Mouse (Mus musculus) heart, embryonic 16.5 days (tissue): ENCODE measurements around the gene Cad. TPM values are rescaled to one million over a fixed set of nuclear protein-coding genes. Genes with fewer than 3 reads are reported as not detected.

Experiments used
- ATAC-seq: fragments of 200-750 bp; cut with Nextera tagmentation; replicated peaks from 2 replicates; pipeline ENCODE4 v1.8.0; 2017; ENCODE audit warnings: moderate number of reproducible peaks; ENCODE audit not compliant: insufficient read depth, low FRiP score; ENCODE audit errors: extremely low read depth
- H3K27ac ChIP-seq: fragments of 300-500 bp; sonication (generic); 2 replicates; pipeline ENCODE4 v1.5.1; 2014; ENCODE audit warnings: mild to moderate bottlenecking, low read length, control low read depth, moderate library complexity
- H3K27me3 ChIP-seq: fragments of 300-500 bp; sonication (generic); 2 replicates; pipeline ENCODE4 v1.6.1; 2014; ENCODE audit warnings: low read length, mixed read lengths; ENCODE audit not compliant: control insufficient read depth, insufficient read depth
- H3K36me3 ChIP-seq: fragments of 300-500 bp; sonication (generic); 2 replicates; pipeline ENCODE4 v1.6.1; 2014; ENCODE audit not compliant: control insufficient read depth, insufficient read depth
- H3K4me1 ChIP-seq: fragments of 300-500 bp; sonication (generic); 2 replicates; pipeline ENCODE4 v1.6.1; 2014; ENCODE audit warnings: low read length, mixed read lengths; ENCODE audit not compliant: control insufficient read depth, insufficient read depth
- H3K4me2 ChIP-seq: fragments of 300-500 bp; sonication (generic); 2 replicates; pipeline ENCODE4 v1.6.1; 2014; ENCODE audit warnings: low read depth, mild to moderate bottlenecking, control low read depth, low read length
- H3K4me3 ChIP-seq: fragments of 300-500 bp; sonication (generic); 2 replicates; pipeline ENCODE4 v1.5.1; 2014; ENCODE audit warnings: mild to moderate bottlenecking, control low read depth, low read length
- H3K9ac ChIP-seq: fragments of 300-500 bp; sonication (generic); 2 replicates; pipeline ENCODE4 v1.6.1; 2014; ENCODE audit warnings: low read length, control low read depth
- H3K9me3 ChIP-seq: fragments of 300-500 bp; sonication (generic); replicated peaks from 2 replicates; pipeline ENCODE4 v1.6.1; 2016; ENCODE audit warnings: low read length; ENCODE audit not compliant: control insufficient read depth
- WGBS: fragments of 180-500 bp; shearing (Covaris S2); extraction: QIAGEN DNeasy Blood & Tissue Kit; methylation state at CpG from one replicate; pipeline ENCODE4 v1.1.7; 2014; 5-methylcytosine and 5-hydroxymethylcytosine counted together
- polyA plus RNA-seq: library from polyadenylated mRNA; unstranded; fragments of >200 nt; fragmentation: Nextera tagmentation; extraction: Ambion mirVana; gene quantifications from 2 replicates; pipeline ENCODE4 v1.2.1, GENCODE M21; 2015

The Cad gene
- polyA plus RNA-seq, 1 experiment from 2014 or later, result 14.4 TPM

GRCm38 (mm10) chr5:31121111-31121510 is 66.5 kb downstream of the Cad start:
- no peak overlapping the region for H3K4me3 ChIP-seq
- 68% methylated on average over 8 of the region's 8 CpGs for WGBS
- H3K4me2 ChIP-seq, result no peak overlapping the region
- H3K36me3 ChIP-seq, result no peaks in the 10 kb centered on the region
- H3K9ac ChIP-seq, result no peak overlapping the region
- no peak for ATAC-seq
- no peaks in the 10 kb centered on the region for H3K27me3 ChIP-seq
- peaks cover 2% of the 10 kb centered on the region; the same call in 1 of the 2 replicates for H3K4me1 ChIP-seq
- no peaks in the 10 kb centered on the region for H3K9me3 ChIP-seq
- H3K27ac ChIP-seq, result no peak overlapping the region

GRCm38 (mm10) chr5:31123481-31123880 is 68.9 kb downstream of the Cad start:
- no peaks in the 10 kb centered on the region for H3K27me3 ChIP-seq
- no peak overlapping the region for H3K27ac ChIP-seq
- WGBS, result 46% methylated on average over 2 of the region's 2 CpGs
- H3K9ac ChIP-seq, result no peak overlapping the region
- H3K4me3 ChIP-seq, result no peak overlapping the region
- no peaks in the 10 kb centered on the region for H3K36me3 ChIP-seq
- H3K4me2 ChIP-seq, result no peak overlapping the region
- ATAC-seq, result no peak
- no peaks in the 10 kb centered on the region for H3K4me1 ChIP-seq
- no peaks in the 10 kb centered on the region for H3K9me3 ChIP-seq

GRCm38 (mm10) chr5:31126050-31126449 is 71.5 kb downstream of the Cad start:
- H3K4me2 ChIP-seq, result no peak overlapping the region
- H3K9ac ChIP-seq, result no peak overlapping the region
- ATAC-seq, result no peak
- 40% methylated on average over 5 of the region's 5 CpGs for WGBS
- H3K27me3 ChIP-seq, result no peaks in the 10 kb centered on the region
- no peaks in the 10 kb centered on the region for H3K9me3 ChIP-seq
- no peaks in the 10 kb centered on the region for H3K36me3 ChIP-seq
- no peak overlapping the region for H3K4me3 ChIP-seq
- H3K4me1 ChIP-seq, result no peaks in the 10 kb centered on the region
- H3K27ac ChIP-seq, result no peak overlapping the region

Other genes starting within 250 kb of the Cad start
- gene Mapre3, start 240.1 kb upstream of the Cad start, polyA plus RNA-seq, result 18.2 and 19.8 TPM in 2 replicates
- gene Tmem214, start 186.8 kb upstream of the Cad start, polyA plus RNA-seq, result 58.8 and 61.7 TPM in 2 replicates
- 10.8 and 11.8 TPM in 2 replicates for gene Agbl5, start 166.1 kb upstream of the Cad start, polyA plus RNA-seq
- gene Ost4, start 147.0 kb upstream of the Cad start, polyA plus RNA-seq, result 349 and 355 TPM in 2 replicates
- gene Emilin1, start 141.4 kb upstream of the Cad start, polyA plus RNA-seq, result 145 and 157 TPM in 2 replicates
- 12.9 and 15.0 TPM in 2 replicates for gene Khk, start 133.3 kb upstream of the Cad start, polyA plus RNA-seq
- 2.6 and 2.7 TPM in 2 replicates for gene Cgref1, start 109.2 kb upstream of the Cad start, polyA plus RNA-seq
- gene Preb, start 94.4 kb upstream of the Cad start, polyA plus RNA-seq, result 95.9 and 96.5 TPM in 2 replicates
- gene Tcf23, start 86.1 kb upstream of the Cad start, polyA plus RNA-seq, result 0.09 and 0.24 TPM in 2 replicates
- 117 and 121 TPM in 2 replicates for gene Atraid, start 6.5 kb upstream of the Cad start, polyA plus RNA-seq
- 9.4 and 9.5 TPM in 2 replicates for gene Slc5a6, start 5.9 kb upstream of the Cad start, polyA plus RNA-seq
- gene Dnajc5g, start 51.5 kb downstream of the Cad start, polyA plus RNA-seq, result not detected in 2 replicates
- gene Slc30a3, start 53.5 kb downstream of the Cad start, polyA plus RNA-seq, result 0.27 and 0.35 TPM in 2 replicates
- gene Trim54, start 61.9 kb downstream of the Cad start, polyA plus RNA-seq, result 8.1 and 11.2 TPM in 2 replicates
- not detected in 2 replicates for gene Ucn, start 84.0 kb downstream of the Cad start, polyA plus RNA-seq
- 87.6 and 91.5 TPM in 2 replicates for gene Mpv17, start 99.5 kb downstream of the Cad start, polyA plus RNA-seq
- 0.63 and 1.3 TPM in 2 replicates for gene Gm29609, start 125.1 kb downstream of the Cad start, polyA plus RNA-seq
- gene Gtf3c2, start 125.4 kb downstream of the Cad start, polyA plus RNA-seq, result 39.7 and 46.4 TPM in 2 replicates
- gene Snx17, start 138.4 kb downstream of the Cad start, polyA plus RNA-seq, result 113 and 122 TPM in 2 replicates
- gene Eif2b4, start 138.7 kb downstream of the Cad start, polyA plus RNA-seq, result 61.4 and 73.3 TPM in 2 replicates
- gene Zfp513, start 147.5 kb downstream of the Cad start, polyA plus RNA-seq, result 6.2 and 6.5 TPM in 2 replicates
- gene Ppm1g, start 165.9 kb downstream of the Cad start, polyA plus RNA-seq, result 102 and 103 TPM in 2 replicates
- gene Nrbp1, start 186.1 kb downstream of the Cad start, polyA plus RNA-seq, result 123 TPM in 2 replicates
- 0.29 and 0.40 TPM in 2 replicates for gene Gm9970, start 186.5 kb downstream of the Cad start, polyA plus RNA-seq
- 5.4 and 6.3 TPM in 2 replicates for gene Krtcap3, start 196.9 kb downstream of the Cad start, polyA plus RNA-seq
- 22.3 and 26.8 TPM in 2 replicates for gene Ift172, start 236.3 kb downstream of the Cad start, polyA plus RNA-seq
- gene Fndc4, start 241.3 kb downstream of the Cad start, polyA plus RNA-seq, result 15.7 and 16.9 TPM in 2 replicates
- 0.16 and 0.18 TPM in 2 replicates for gene Gckr, start 242.7 kb downstream of the Cad start, polyA plus RNA-seq